Mouse (Mus musculus): ENCODE results near the gene 1810010H24Rik. TPM values are rescaled to one million over a fixed set of nuclear protein-coding genes. Genes with fewer than 3 reads are reported as not detected.
A peak's percentile ranks its signal among the peaks of the same experiment; 100 is the strongest.
"Not testable (repeated sequence)": the region's sequence is repeated elsewhere in the genome, so short reads cannot be mapped to it uniquely, and the experiment has no call there.

1810010H24Rik gene
- polyA plus RNA-seq, 1 experiment: 6.2 TPM

- DNase-seq (ENCODE audit: extremely low spot score in 1 of 2, low spot score in 1 of 2): no peak
Measured at GRCm38 (mm10) chr11:107039417-107039816, 13.9 kb downstream of the 1810010H24Rik start.

GRCm38 (mm10) chr11:107041396-107041795 is 15.9 kb downstream of the 1810010H24Rik start:
- no peak for DNase-seq (ENCODE audit: extremely low spot score in 1 of 2, low spot score in 1 of 2)

GRCm38 (mm10) chr11:107043361-107043760 is 17.9 kb downstream of the 1810010H24Rik start:
- DNase-seq (ENCODE audit: extremely low spot score in 1 of 2, low spot score in 1 of 2): no peak

GRCm38 (mm10) chr11:107044321-107044720 is 18.8 kb downstream of the 1810010H24Rik start:
- DNase-seq (ENCODE audit: extremely low spot score in 1 of 2, low spot score in 1 of 2): peak; percentile 43 to 87

- no peak for DNase-seq (ENCODE audit: extremely low spot score in 1 of 2, low spot score in 1 of 2)
Measured at GRCm38 (mm10) chr11:107045546-107045945, 20.1 kb downstream of the 1810010H24Rik start.

GRCm38 (mm10) chr11:107046766-107047620 is 21.5 kb downstream of the 1810010H24Rik start:
- no peak for DNase-seq (ENCODE audit: extremely low spot score in 1 of 2, low spot score in 1 of 2)

GRCm38 (mm10) chr11:107054870-107055269 is 29.4 kb downstream of the 1810010H24Rik start:
- no peak for DNase-seq (ENCODE audit: extremely low spot score in 1 of 2, low spot score in 1 of 2)

GRCm38 (mm10) chr11:107057391-107057790 is 31.9 kb downstream of the 1810010H24Rik start:
- peak in 1 of 2 experiments; percentile 44 for DNase-seq (ENCODE audit: extremely low spot score in 1 of 2, low spot score in 1 of 2)

- DNase-seq (ENCODE audit: extremely low spot score in 1 of 2, low spot score in 1 of 2): not testable (repeated sequence)
Measured at GRCm38 (mm10) chr11:107059634-107060033, 34.2 kb downstream of the 1810010H24Rik start.

GRCm38 (mm10) chr11:107060941-107061340 is 35.5 kb downstream of the 1810010H24Rik start:
- no peak for DNase-seq (ENCODE audit: extremely low spot score in 1 of 2, low spot score in 1 of 2)

- no peak for DNase-seq (ENCODE audit: extremely low spot score in 1 of 2, low spot score in 1 of 2)
Measured at GRCm38 (mm10) chr11:107063067-107063466, 37.6 kb downstream of the 1810010H24Rik start.

- DNase-seq (ENCODE audit: extremely low spot score in 1 of 2, low spot score in 1 of 2): peak in 1 of 2 experiments; percentile 46
Measured at GRCm38 (mm10) chr11:107064590-107064989, 39.1 kb downstream of the 1810010H24Rik start.

GRCm38 (mm10) chr11:107065216-107065785 is 39.8 kb downstream of the 1810010H24Rik start:
- DNase-seq (ENCODE audit: extremely low spot score in 1 of 2, low spot score in 1 of 2): no peak

Other genes starting within 250 kb of the 1810010H24Rik start
- gene Polg2, start 246.1 kb upstream of the 1810010H24Rik start, polyA plus RNA-seq (2012; rRNA removed): 5.6 and 5.9 TPM in 2 replicates
- 601 and 664 TPM in 2 replicates for gene Ddx5, start 236.5 kb upstream of the 1810010H24Rik start, polyA plus RNA-seq (2012; rRNA removed)
- 22.3 and 23.1 TPM in 2 replicates for gene Cep95, start 236.4 kb upstream of the 1810010H24Rik start, polyA plus RNA-seq (2012; rRNA removed)
- gene Smurf2, start 105.0 kb upstream of the 1810010H24Rik start, polyA plus RNA-seq (2012; rRNA removed): 17.0 TPM in 2 replicates
- 29.8 and 30.9 TPM in 2 replicates for gene Kpna2, start 26.1 kb upstream of the 1810010H24Rik start, polyA plus RNA-seq (2012; rRNA removed)
- gene Bptf, start 106.4 kb downstream of the 1810010H24Rik start, polyA plus RNA-seq (2012; rRNA removed): 46.0 and 49.4 TPM in 2 replicates
- 18.4 and 20.6 TPM in 2 replicates for gene Nol11, start 163.7 kb downstream of the 1810010H24Rik start, polyA plus RNA-seq (2012; rRNA removed)

Measured in frontal cortex, adult 2 months (tissue).